Mouse (Mus musculus): ENCODE data around the gene Drc7. TPM values are rescaled to one million over a fixed set of nuclear protein-coding genes. Genes with fewer than 3 reads are reported as not detected.

Gene Drc7
- not detected in 2 replicates for polyA plus RNA-seq (2015; fragmentation: Nextera tagmentation; extraction: Ambion mirVana)

GRCm38 (mm10) chr8:95054927-95055510 is at the start of gene Drc7:
Gene Drc7 (plus strand): TSS chr8:95055103.

GRCm38 (mm10) chr8:95017451-95017850 is 37.5 kb upstream of the Drc7 start, which contains the start of gene Adgrg3:
Gene Adgrg3 (plus strand): TSS chr8:95017692.

GRCm38 (mm10) chr8:95080381-95081341 is 25.8 kb downstream of the Drc7 start, which contains the start of gene Katnb1:
Gene Katnb1 (plus strand): TSS chr8:95081186.

Other genes starting within 250 kb of the Drc7 start
- not detected in 2 replicates for gene Ccl17, start 244.7 kb upstream of the Drc7 start, polyA plus RNA-seq (2015; fragmentation: Nextera tagmentation; extraction: Ambion mirVana)
- 250 and 264 TPM in 2 replicates for gene Coq9, start 216.8 kb upstream of the Drc7 start, polyA plus RNA-seq (2015; fragmentation: Nextera tagmentation; extraction: Ambion mirVana)
- 45.3 and 46.2 TPM in 2 replicates for gene Ciapin1, start 216.7 kb upstream of the Drc7 start, polyA plus RNA-seq (2015; fragmentation: Nextera tagmentation; extraction: Ambion mirVana)
- gene Polr2c, start 197.7 kb upstream of the Drc7 start, polyA plus RNA-seq (2015; fragmentation: Nextera tagmentation; extraction: Ambion mirVana) = 85.7 and 93.4 TPM in 2 replicates
- 9.0 and 9.3 TPM in 2 replicates for gene Dok4, start 178.8 kb upstream of the Drc7 start, polyA plus RNA-seq (2015; fragmentation: Nextera tagmentation; extraction: Ambion mirVana)
- gene Ccdc102a, start 137.0 kb upstream of the Drc7 start, polyA plus RNA-seq (2015; fragmentation: Nextera tagmentation; extraction: Ambion mirVana) = 16.3 and 18.5 TPM in 2 replicates
- gene Adgrg5, start 131.4 kb upstream of the Drc7 start, polyA plus RNA-seq (2015; fragmentation: Nextera tagmentation; extraction: Ambion mirVana) = 0.16 and 0.17 TPM in 2 replicates
- 5.2 and 9.1 TPM in 2 replicates for gene Adgrg1, start 80.4 kb upstream of the Drc7 start, polyA plus RNA-seq (2015; fragmentation: Nextera tagmentation; extraction: Ambion mirVana)
- gene Adgrg3, start 37.4 kb upstream of the Drc7 start, polyA plus RNA-seq (2015; fragmentation: Nextera tagmentation; extraction: Ambion mirVana) = 1.1 and 1.6 TPM in 2 replicates
- 11.9 and 12.1 TPM in 2 replicates for gene Katnb1, start 26.1 kb downstream of the Drc7 start, polyA plus RNA-seq (2015; fragmentation: Nextera tagmentation; extraction: Ambion mirVana)
- 17.6 and 18.0 TPM in 2 replicates for gene Kifc3, start 147.7 kb downstream of the Drc7 start, polyA plus RNA-seq (2015; fragmentation: Nextera tagmentation; extraction: Ambion mirVana)

All from skeletal muscle tissue, postnatal 0 days (tissue).